Mouse (Mus musculus) lung, postnatal 0 days (tissue): ENCODE results near the gene Bahd1. TPM values are rescaled to one million over a fixed set of nuclear protein-coding genes. Genes with fewer than 3 reads are reported as not detected.

ENCODE experiments used
- ATAC-seq: fragments of 200-750 bp; cut with Nextera tagmentation; 2 replicates; pipeline ENCODE4 v1.8.0; 2017; ENCODE audit warnings: moderate library complexity
- DNase-seq: peaks from one replicate; pipeline ENCODE4 v3.0.0-alpha.2; 2016; ENCODE audit warnings: low spot score
- H3K27ac ChIP-seq: fragments of 300-500 bp; sonication (generic); 2 replicates; pipeline ENCODE4 v1.5.1; 2014; ENCODE audit warnings: antibody characterized with exemption, mild to moderate bottlenecking, low read length, mixed read lengths
- H3K27me3 ChIP-seq: fragments of 300-500 bp; sonication (generic); replicated peaks from 2 replicates; pipeline ENCODE4 v1.6.1; 2014; ENCODE audit warnings: low read length, mixed read lengths; ENCODE audit not compliant: insufficient read depth
- H3K36me3 ChIP-seq: fragments of 300-500 bp; sonication (generic); 2 replicates; pipeline ENCODE4 v1.6.1; 2014; ENCODE audit warnings: low read length, mixed read lengths; ENCODE audit not compliant: insufficient read depth
- H3K4me1 ChIP-seq: fragments of 300-500 bp; sonication (generic); 2 replicates; pipeline ENCODE4 v1.6.1; 2014; ENCODE audit warnings: antibody characterized with exemption, low read depth, low read length, mixed read lengths; ENCODE audit not compliant: insufficient read depth
- H3K4me2 ChIP-seq: fragments of 300-500 bp; sonication (generic); replicated peaks from 2 replicates; pipeline ENCODE4 v1.6.1; 2014; ENCODE audit warnings: low read depth, mild to moderate bottlenecking, low read length, moderate library complexity, mixed read lengths
- H3K4me3 ChIP-seq: fragments of 300-500 bp; sonication (generic); 2 replicates; pipeline ENCODE4 v1.5.1; 2014; ENCODE audit warnings: low read depth, low read length
- H3K9ac ChIP-seq: fragments of 300-500 bp; sonication (generic); replicated peaks from 2 replicates; pipeline ENCODE4 v1.6.1; 2014; ENCODE audit warnings: low read depth, mild to moderate bottlenecking
- H3K9me3 ChIP-seq: fragments of 300-500 bp; sonication (generic); 2 replicates; pipeline ENCODE4 v1.6.1; 2016; ENCODE audit warnings: low read length, mixed read lengths
- CTCF ChIP-seq: IDR thresholded peaks from 2 replicates; pipeline ENCODE4 v1.5.1; 2016; ENCODE audit warnings: antibody characterized with exemption, mild to moderate bottlenecking
- EP300 ChIP-seq: IDR thresholded peaks from 2 replicates; pipeline ENCODE4 v1.6.1; 2016; ENCODE audit warnings: antibody characterized with exemption, mild to moderate bottlenecking, control low read depth
- WGBS: fragments of 180-500 bp; shearing (Covaris S2); extraction: QIAGEN DNeasy Blood & Tissue Kit; methylation state at CpG from one replicate; pipeline ENCODE4 v1.1.7; 2014; 5-methylcytosine and 5-hydroxymethylcytosine counted together
- polyA plus RNA-seq: library from polyadenylated mRNA; unstranded; fragments of >200 nt; fragmentation: Nextera tagmentation; extraction: Ambion mirVana; gene quantifications from 2 replicates; pipeline ENCODE4 v1.2.1, GENCODE M21; 2015

The Bahd1 gene
- polyA plus RNA-seq, 1 experiment from 2014 or later: 5.4 TPM

DNA sequence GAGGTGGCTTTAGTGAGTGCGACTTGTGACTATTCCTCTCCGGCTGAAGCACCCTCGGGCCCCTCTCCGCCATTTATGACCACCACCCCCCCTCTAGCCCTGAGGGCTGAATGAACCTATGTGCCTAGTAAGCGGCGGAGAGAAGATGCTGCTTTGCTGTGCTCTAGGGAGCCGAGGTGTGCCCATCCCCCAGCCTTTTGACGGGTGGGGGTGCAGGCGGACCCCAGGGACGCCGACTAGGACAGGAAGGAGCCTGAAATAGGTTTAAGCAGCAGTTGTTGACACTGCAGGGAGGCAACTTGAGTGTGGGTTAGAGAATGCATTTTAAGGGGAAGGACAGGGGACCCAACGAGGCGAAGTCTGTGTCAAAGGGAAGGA, 3.3 kb upstream of the Bahd1 start:
- Histone ChIP-seq H3K9ac (0 out of 2 replicates have a peak overlapping the region, but pooled peaks have one; percentile 12), H3K9me3 (no peaks in the 10 kb centered on the region), H3K4me1 (peaks cover 11% of the 10 kb centered on the region; the same call in 1 of the 2 replicates), H3K36me3 (no peaks in the 10 kb centered on the region), H3K27me3 (peaks cover 25% of the 10 kb centered on the region), H3K4me3 (peak overlapping the region; percentile 37), H3K4me2 (peak overlapping the region; percentile 79), H3K27ac (no peak overlapping the region)
- TF ChIP-seq EP300 (no peak), CTCF (no peak)
- DNase-seq (no peak), ATAC-seq (no peak)
- WGBS: 0% methylated on average over 13 of the region's 13 CpGs

DNA sequence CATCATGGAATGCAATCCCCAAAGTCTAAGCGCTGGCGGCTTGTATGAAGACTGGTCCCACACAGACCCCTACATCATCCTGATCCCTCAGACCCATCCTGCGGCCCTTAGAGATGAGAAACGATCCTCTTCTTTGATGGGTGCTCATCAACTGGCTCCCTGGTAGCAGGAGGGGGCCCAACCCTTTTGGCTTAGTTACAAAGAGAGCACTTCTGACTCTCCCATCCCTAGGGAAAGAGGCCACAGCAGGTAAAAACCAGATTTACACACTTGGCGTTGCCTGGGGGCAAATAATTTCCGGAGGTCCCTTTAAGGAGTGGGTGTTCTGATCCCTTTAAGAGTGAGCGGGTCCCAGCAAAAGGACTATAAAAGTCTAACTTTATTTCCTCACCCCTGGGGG, 2.8 kb upstream of the Bahd1 start:
- no peaks in the 10 kb centered on the region for H3K9me3 ChIP-seq
- no peak for DNase-seq
- WGBS: 3% methylated on average over 7 of the region's 7 CpGs
- peaks cover 22% of the 10 kb centered on the region for H3K27me3 ChIP-seq
- H3K9ac ChIP-seq: no peak overlapping the region
- ATAC-seq: no peak
- no peak overlapping the region for H3K4me3 ChIP-seq
- no peaks in the 10 kb centered on the region for H3K36me3 ChIP-seq
- TF ChIP-seq EP300: no peak
- no peak for TF ChIP-seq CTCF
- H3K4me2 ChIP-seq: peak overlapping the region; percentile 79; the same call in 1 of the 2 replicates
- H3K27ac ChIP-seq: no peak overlapping the region
- H3K4me1 ChIP-seq: peaks cover 11% of the 10 kb centered on the region; the same call in 1 of the 2 replicates

DNA sequence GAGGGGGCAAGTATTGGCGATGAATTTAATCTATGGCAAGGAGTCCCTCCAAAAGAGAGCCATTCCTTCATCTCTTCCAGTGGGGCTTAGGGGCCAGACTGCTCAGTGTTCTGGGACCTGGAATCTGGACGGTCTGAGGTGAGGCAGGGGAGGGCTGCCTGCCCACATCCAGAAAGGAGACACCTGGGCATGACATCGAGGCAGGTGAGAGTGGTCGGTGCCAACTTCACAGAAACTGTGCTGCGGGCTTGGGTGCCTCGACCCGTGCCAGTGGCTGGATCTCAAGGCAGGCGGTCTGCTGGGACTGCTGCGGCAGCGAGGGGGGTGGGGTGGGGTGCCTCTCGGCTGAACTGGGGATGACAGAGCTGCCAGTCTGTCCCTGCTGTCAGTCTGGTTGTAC, 2.4 kb upstream of the Bahd1 start:
- peaks cover 11% of the 10 kb centered on the region; the same call in 1 of the 2 replicates for H3K4me1 ChIP-seq
- no peak overlapping the region for H3K9ac ChIP-seq
- WGBS: 3% methylated on average over 11 of the region's 11 CpGs

DNA sequence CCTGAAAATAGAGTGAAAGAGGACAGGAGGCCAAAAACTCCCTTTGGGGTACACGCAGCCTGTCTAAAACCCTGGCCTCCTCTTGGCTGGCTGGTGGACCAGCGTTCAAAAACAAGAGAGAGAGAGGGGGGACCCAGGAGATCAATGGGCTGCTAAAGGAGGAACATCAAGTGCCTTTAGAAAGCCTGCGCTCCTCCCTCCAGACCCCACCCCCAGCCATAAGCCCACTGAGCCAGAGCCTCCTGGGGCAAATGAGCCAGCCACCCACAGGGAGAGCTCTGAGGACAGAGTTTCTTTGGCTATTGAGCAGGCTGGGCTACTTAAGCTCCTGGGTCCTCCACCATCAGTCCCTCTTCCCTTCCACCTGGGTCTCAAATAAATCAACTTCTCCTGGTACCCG, 1.4 kb upstream of the Bahd1 start:
- Histone ChIP-seq H3K4me3 (no peak overlapping the region), H3K27ac (no peak overlapping the region), H3K9me3 (no peaks in the 10 kb centered on the region), H3K4me2 (no peak overlapping the region), H3K9ac (no peak overlapping the region), H3K4me1 (peaks cover 17% of the 10 kb centered on the region; the same call in 1 of the 2 replicates), H3K27me3 (peaks cover 19% of the 10 kb centered on the region), H3K36me3 (no peaks in the 10 kb centered on the region)
- ATAC-seq (no peak), DNase-seq (no peak)
- TF ChIP-seq EP300 (no peak), CTCF (no peak)
- 9% methylated on average over 3 of the region's 4 CpGs for WGBS

More for the DNA sequence above, 2.4 kb upstream of the Bahd1 start:
- Histone ChIP-seq H3K4me3 (no peak overlapping the region), H3K27me3 (peaks cover 19% of the 10 kb centered on the region), H3K27ac (no peak overlapping the region), H3K36me3 (no peaks in the 10 kb centered on the region), H3K4me2 (no peak overlapping the region), H3K9me3 (no peaks in the 10 kb centered on the region)
- no peak for ATAC-seq
- TF ChIP-seq EP300 (no peak), CTCF (no peak)
- no peak for DNase-seq

DNA sequence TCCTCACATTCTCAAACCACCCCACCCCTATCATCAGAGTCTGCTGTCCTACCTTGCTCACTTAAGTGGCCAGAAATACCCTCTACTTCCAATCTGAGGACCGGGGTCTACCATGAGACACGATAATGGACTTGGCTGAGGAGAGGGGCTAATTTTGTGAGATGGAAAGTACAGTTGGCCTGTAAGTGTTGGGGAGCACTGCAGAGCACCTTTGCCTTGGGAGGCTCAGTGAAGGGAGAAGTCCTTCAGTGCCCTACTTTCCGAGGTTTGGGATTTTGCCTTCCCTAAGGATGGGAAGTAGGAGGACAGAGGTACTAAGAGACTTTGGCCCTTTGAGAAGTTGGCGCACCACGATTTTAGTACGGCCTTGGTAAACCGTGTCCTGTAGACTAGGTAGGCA, 871 bp upstream of the Bahd1 start:
- no peak overlapping the region for H3K4me2 ChIP-seq
- peaks cover 17% of the 10 kb centered on the region; the same call in 1 of the 2 replicates for H3K4me1 ChIP-seq
- H3K27me3 ChIP-seq: peaks cover 19% of the 10 kb centered on the region
- no peak overlapping the region for H3K27ac ChIP-seq
- WGBS: 22% methylated on average over 7 of the region's 7 CpGs
- H3K4me3 ChIP-seq: no peak overlapping the region
- DNase-seq (no peak), ATAC-seq (no peak)
- TF ChIP-seq CTCF (no peak), EP300 (no peak)
- no peak overlapping the region for H3K9ac ChIP-seq
- no peaks in the 10 kb centered on the region for H3K9me3 ChIP-seq
- H3K36me3 ChIP-seq: no peaks in the 10 kb centered on the region

DNA sequence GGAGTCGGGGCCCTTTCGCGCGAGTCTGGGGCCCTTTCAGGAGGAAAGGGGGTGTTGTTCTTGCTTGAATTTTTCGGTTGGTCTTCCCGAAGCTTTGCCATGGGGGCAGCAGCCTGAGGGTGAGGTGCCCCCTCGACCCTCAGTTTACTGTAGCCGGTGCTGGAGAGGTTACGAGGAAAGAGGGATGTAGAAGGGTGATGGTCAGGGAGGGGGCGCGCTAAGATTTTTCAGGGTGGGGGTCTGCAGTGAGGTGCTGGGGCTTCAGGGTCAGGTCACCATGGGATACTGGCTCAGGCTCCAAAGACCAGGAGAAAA, 606 bp downstream of the Bahd1 start:
- peak overlapping the region; percentile 79 for H3K4me3 ChIP-seq
- no peak overlapping the region for H3K9ac ChIP-seq
- 0% methylated on average over 11 of the region's 11 CpGs for WGBS
- H3K4me1 ChIP-seq: peaks cover 17% of the 10 kb centered on the region; the same call in 1 of the 2 replicates
- TF ChIP-seq CTCF: no peak
- no peak for TF ChIP-seq EP300
- DNase-seq (no peak), ATAC-seq (no peak)
- H3K4me2 ChIP-seq: peak overlapping the region; percentile 99
- H3K36me3 ChIP-seq: no peaks in the 10 kb centered on the region
- no peaks in the 10 kb centered on the region for H3K9me3 ChIP-seq
- peaks cover 19% of the 10 kb centered on the region for H3K27me3 ChIP-seq
- no peak overlapping the region for H3K27ac ChIP-seq
